Mouse (Mus musculus): ENCODE measurements around the gene Gm5458. TPM values are rescaled to one million over a fixed set of nuclear protein-coding genes. Genes with fewer than 3 reads are reported as not detected.
A peak's percentile ranks its signal among the peaks of the same experiment; 100 is the strongest.
"Not testable (repeated sequence)": the region's sequence is repeated elsewhere in the genome, so short reads cannot be mapped to it uniquely, and the experiment has no call there.

Gene Gm5458
- not detected for total RNA-seq (2021)

DNA sequence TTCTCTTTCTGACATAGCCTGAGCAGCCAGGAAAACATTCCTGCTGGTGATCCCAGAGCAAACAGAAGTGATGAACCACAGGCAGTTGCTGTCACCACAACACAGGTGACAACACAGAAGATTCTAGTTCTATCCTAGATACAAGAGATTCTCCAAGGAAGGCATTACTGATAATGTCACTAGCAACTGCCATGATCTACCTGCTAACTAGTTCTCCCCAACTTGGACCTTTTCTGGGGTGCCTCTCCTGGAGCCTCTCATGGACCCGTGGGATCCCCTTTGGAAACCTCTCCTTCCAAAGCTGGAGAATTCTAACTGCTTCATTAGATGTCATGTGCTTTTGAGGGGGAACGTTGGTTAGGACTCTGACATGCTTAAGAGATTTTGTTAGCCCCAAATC lies at the start of gene Gm5458:
Gm5458 (minus strand) TSS at position 101 of the 400 bp plus-strand sequence.
- intact Hi-C loops (cut with DNase I); DNase-seq (ENCODE audit: low spot score): not testable (repeated sequence)

DNA sequence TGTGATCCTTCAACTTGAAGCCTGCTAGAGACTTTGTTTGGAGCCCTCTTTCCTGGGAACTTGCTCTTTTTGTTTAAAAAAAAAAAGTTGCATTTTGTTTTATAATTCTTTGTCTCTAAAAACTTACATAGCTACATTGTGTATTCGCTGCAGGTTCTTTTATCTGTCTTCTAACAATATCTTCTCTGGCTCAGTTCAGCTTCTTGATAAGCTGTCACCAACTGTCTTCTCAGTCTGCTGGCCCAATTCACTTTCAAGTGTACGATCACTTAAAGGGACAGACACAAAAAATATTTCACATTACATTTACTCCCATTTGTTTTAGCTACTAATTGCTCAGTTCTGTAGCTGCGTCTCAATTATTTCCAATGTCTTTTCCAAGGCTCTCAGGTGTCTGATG lies 43.9 kb upstream of the Gm5458 start:
- DNase-seq (ENCODE audit: low spot score) = no peak
- intact Hi-C loops (cut with DNase I) = no loop called here

DNA sequence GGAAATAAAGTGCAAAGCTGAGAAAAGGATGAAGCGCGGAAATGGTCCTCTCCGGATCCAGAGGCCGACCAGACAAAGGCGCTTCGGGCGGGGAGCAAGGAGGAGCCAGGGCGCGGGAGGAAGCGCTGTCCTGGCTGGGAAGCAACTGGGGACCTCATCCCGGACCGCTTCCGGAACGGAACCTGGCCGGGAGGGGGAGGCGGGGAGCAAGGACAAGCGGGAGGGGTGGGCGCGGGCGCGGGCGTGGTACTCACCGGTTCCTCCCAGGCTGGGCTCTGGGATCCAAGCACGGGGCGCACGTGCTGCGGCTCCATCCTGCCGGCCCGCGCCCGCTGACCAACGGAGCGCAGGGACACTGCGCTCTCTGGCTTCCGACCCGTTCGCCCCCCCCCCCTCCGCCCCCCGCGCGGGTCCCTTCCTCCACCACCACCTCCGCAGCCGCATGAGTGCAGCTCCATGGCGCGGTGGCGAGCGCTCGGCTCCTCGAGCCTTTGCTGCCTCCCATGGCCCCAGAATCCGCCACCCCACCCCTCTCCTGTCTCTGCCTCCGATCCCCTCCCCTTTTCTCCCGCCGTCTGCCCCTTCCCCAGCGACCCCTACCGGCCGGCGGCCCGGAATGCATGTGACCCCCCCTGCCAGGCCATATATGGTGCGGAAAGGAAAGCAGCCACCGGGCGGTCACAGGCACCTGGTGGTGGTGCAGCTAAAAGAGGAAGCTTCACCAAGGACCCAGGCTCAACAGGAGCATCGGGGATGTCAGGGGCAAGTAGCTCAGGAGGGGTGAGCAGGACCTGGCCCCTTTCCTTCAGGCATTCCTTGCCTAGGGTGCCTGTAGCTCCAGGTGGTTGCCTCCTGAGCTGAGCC lies 17.3 kb downstream of the Gm5458 start, which contains the start of gene Gm2237:
Gm2237 (minus strand) TSS at position 332 of the 864 bp plus-strand sequence.
- peak; percentile 44 for DNase-seq (ENCODE audit: low spot score)
- intact Hi-C loops (cut with DNase I) = not testable (repeated sequence)

DNA sequence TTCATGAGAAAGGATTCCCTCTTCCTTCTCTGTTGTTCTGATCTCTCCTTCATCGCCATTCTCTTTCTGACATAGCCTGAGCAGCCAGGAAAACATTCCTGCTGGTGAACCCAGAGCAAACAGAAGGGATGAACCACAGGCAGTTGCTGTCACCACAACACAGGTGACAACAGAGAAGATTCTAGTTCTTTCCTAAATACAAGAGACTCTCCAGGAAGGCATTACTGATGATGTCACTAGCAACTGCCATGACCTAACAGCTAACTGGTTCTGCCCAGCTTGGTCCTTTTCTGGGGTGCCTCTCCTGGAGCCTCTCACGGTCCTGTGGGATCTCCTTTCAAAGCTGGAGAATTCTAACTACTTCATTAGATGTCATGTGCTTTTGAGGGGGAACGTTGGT lies 52.5 kb downstream of the Gm5458 start, which contains the start of gene Gm2244:
Gm2244 (minus strand) TSS at position 101 of the 400 bp plus-strand sequence.
- DNase-seq (ENCODE audit: low spot score); intact Hi-C loops (cut with DNase I): not testable (repeated sequence)

Other genes starting within 250 kb of the Gm5458 start
- gene Gm21738, start 183.7 kb downstream of the Gm5458 start, total RNA-seq (2021) = under 1 TPM; 0.67 to 0.75 TPM
- not detected for gene Gm2244, start 52.6 kb downstream of the Gm5458 start, total RNA-seq (2021)
- under 1 TPM; 0.28 to 0.81 TPM for gene Gm2237, start 17.4 kb downstream of the Gm5458 start, total RNA-seq (2021)
- 10 to 100 TPM; 46.4 to 53.2 TPM for gene Nid2, start 148.7 kb upstream of the Gm5458 start, total RNA-seq (2021)
- 10 to 100 TPM; 65.5 to 70.4 TPM for gene Rtraf, start 221.2 kb upstream of the Gm5458 start, total RNA-seq (2021)